Mouse (Mus musculus) heart, postnatal 36 days (tissue): ENCODE measurements around the gene Ubxn1. TPM values are rescaled to one million over a fixed set of nuclear protein-coding genes. Genes with fewer than 3 reads are reported as not detected.
"Not testable (repeated sequence)": the region's sequence is repeated elsewhere in the genome, so short reads cannot be mapped to it uniquely, and the experiment has no call there.

Experiments used
- DNase-seq, 2 experiments: peaks; one replicate each; pipeline ENCODE4 v3.0.0; 2021 to 2022
- intact Hi-C: fragments of 180-260 bp; cut with DNase I; formaldehyde crosslinking; loops from one replicate; pipeline ENCODE4 v1.15.1; 2025
- microRNA-seq, 2 experiments: library from miRNA; unstranded; fragments of <30 nt; microRNA quantifications; one replicate each; pipeline ENCODE4 v1.2.0; 2021; ENCODE audit warnings: borderline number of aligned reads in 2 of 2
- total RNA-seq, 2 experiments: library from RNA; stranded (reverse); gene quantifications; 2 replicates each; pipeline ENCODE4 v1.2.3; 2021

Ubxn1 gene
- total RNA-seq, 2 experiments from 2014 or later: 122 to 130 TPM

- intact Hi-C loops, DNase-seq: not testable (repeated sequence)
Measured at GRCm38 (mm10) chr19:8896231-8896630, 24.9 kb downstream of the Ubxn1 start.

DNA sequence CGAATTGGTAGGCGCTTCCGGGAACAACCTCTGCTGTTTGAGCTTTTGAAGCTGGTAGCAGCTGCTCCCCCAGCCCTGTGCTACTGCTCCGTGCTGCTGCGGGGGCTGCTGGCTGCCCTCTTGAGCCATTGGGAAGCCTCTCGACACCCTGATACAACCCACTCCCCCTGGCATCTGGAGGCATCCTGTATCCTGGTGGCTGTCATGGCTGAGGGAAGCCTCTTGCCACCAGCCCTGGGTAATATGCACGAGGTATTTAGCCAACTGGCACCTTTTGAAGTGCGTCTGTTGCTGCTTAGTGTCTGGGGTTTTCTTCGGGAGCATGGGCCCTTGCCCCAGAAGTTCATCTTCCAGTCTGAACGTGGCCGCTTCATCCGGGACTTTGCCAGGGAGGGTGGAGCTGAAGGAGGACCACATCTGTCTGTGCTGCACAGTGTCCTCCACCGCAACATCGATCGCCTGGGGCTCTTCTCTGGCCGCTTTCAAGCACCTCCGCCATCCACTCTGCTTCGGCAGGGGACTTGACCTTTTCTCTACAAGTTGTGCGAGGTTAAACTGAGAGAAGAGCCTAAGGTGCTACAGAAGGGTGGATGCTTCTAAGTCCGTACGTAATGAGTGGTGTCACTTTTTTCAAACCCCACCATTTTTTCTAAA is 26.0 kb downstream of the Ubxn1 start:
- DNase-seq: peak; percentile 40 to 45
- intact Hi-C loops: not testable (repeated sequence)

DNA sequence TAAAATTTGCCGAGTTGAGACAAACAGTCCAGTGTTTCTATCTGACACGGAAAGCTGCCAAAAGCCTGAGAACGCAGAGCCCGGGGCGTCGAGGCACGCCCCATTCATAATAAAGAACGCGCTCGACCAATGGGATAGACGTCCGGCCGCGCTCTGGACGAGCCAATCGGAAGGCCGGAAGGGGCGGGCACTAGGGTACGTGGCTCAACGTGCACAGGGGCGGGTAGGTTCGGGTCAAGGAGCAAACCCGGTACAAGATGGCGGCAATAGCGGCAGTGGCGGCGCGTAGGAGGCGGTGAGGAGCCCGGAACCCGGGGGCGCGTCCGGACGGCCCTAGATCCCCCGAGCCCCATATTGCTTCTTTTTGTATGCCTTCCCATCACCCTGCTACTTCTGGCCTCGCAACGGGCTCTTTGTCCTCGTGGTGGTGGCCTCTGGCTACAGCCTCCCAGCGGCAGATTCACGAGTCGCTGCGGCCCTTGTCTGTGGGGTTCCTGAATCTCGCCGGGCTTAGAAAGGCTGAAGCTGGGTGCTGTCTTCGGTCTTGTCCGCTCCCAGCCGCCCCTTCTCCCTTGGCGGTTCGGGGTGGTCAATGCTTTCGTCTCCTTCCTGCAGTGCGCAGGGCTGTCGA is 26.7 kb downstream of the Ubxn1 start, which contains the start of gene Ganab:
Gene Ganab (plus strand): TSS at position 207 of the 631 bp plus-strand sequence.
- intact Hi-C loops: loop anchor here (2.0 kb wide), 1 partner anchor 23 kb away; the partner anchor contains the start of gene B3gat3
- peak; percentile 92 to 93 for DNase-seq

- intact Hi-C loops: loop anchor here (2.0 kb wide), 1 partner anchor 22 kb away; the partner anchor contains the start of gene B3gat3
- no peak for DNase-seq
Measured at GRCm38 (mm10) chr19:8898576-8898975, 27.3 kb downstream of the Ubxn1 start.

DNA sequence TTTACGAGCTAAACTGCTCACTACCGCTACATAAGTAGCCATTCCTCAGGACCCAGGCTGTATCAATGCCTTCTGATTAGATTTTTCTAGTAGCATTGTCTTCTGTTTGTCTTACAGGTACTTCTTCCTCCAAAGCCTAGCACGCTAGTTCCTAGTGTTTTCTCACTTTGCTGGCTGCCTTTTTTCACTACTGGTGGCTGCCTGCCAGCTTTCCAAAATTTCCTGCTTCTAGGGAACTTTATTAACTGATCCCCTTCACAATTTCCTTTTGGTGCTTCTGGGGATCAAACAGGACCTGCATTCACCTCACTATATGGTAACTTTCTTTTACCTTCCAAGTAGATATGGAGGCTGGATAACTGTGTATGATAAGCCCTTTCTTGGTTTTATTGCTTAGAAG is 27.8 kb downstream of the Ubxn1 start:
- DNase-seq: no peak
- intact Hi-C loops: loop anchor here (2.0 kb wide), 1 partner anchor 22 kb away; the partner anchor contains the start of gene B3gat3

DNA sequence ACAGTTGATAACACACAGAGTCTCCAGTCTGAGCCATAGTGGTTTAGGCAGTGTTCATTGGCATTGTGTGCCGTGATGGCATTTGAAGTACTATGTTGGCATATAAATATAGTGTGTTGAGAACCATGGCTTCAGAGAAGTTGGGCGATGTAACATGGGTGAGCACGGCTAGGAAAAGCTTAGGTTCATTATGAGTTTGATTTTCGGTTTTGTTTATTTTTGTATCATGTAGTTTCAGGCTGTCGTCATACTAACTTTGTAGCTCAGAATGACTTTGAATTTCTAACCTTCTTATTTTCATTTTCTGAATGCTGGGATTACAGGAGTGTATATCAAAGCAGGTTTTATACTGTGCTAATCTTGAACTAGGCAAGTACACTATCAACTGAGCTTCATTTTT is 32.1 kb downstream of the Ubxn1 start:
- DNase-seq: no peak
- intact Hi-C loops: no loop called here

DNA sequence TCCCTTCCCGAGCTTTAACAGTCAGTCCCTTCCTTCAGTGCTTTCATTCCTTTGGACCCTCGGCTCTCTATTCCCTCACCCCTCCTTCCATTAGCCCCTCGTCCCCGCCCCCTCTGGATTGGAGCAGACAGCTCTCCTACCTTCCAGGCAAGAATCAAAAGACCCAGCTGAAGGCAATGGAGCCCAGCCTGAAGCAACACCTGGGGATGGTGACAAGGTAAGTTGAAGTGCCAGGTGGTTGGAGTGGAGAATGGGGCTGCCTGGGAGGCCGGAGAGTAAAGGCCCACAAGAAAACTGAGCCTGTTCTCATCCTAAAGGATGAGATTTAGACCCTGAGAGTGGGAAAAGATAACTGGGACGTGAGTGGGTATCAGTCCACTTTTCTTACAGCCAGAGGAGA is 37.2 kb downstream of the Ubxn1 start:
- intact Hi-C loops: no loop called here
- no peak for DNase-seq

- no peak for DNase-seq
- intact Hi-C loops: no loop called here
Measured at GRCm38 (mm10) chr19:8911810-8912209, 40.5 kb downstream of the Ubxn1 start.

DNA sequence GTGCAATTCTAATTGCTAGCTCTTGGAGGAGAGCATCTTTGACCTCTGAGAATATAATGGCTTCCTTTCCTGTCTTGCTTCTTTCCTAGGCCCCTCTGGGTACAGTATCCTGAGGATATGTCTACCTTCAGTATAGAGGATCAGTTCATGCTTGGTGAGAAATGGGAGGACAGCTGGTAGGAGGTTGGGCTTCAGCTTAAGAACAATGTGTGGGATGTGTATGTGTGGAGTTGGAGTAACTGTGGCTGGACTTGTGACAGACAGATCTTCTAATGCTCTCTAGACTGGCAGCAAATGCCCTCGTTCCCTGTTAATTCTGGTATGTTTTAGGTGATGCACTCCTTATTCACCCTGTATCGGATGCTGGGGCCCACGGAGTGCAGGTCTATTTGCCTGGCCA is 42.9 kb downstream of the Ubxn1 start:
- intact Hi-C loops: no loop called here
- DNase-seq: no peak

GRCm38 (mm10) chr19:8919000-8919399 is 47.7 kb downstream of the Ubxn1 start:
- intact Hi-C loops: no loop called here

DNA sequence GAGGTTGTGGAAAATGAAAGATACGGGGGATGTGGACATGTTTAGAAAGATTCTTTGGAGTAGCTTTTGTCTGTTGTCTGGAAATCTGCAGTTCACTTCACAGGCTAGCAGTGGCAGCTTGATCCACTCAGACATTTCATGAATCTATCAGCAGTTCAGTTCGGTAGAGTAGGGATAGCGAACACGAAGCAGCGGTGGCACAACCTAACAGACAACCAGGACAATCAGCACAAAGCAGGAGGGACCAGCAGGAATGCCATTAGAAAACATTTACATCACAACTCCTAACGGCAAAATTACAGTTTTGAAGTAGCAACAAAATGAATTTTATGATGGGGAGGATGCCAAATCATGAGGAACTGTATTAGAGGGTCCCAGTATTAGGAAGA is 48.4 kb downstream of the Ubxn1 start:
- intact Hi-C loops: loop anchor here (2.0 kb wide), 1 partner anchor 21 kb away; the partner anchor contains the start of gene Ganab
- DNase-seq: no peak

More at GRCm38 (mm10) chr19:8919000-8919399, 47.7 kb downstream of the Ubxn1 start:
- no peak for DNase-seq

DNA sequence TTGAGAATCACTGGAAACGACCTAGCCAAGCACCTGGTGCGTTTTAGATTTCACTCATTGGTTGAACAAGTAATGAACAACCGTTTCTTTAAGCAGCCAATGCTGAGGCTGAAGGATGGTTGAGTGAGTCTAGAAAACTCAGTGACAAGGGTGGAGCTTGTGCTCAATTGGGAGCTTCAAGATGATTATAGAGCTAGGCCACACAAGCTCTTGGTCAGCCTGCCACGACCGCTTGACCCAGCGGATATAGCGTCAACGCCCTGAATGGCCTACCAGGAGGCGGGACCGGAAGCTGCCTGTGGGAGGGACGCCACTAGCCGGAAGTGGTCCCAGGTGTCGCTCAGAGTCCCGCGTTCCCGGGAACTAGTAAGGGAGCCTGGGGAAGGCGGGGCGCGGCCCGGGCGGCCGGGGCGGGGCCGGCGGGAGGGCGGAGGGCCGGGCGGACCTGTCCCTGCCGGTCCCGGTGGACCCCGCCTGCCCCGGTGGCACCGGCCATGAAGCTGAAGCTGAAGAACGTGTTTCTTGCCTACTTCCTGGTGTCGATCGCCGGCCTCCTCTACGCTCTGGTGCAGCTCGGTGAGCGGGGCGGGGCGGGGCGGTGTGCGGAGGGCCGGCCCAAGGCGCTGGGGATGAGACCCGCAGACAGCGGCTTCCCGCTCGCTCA is 48.9 kb downstream of the Ubxn1 start, which contains the start of gene B3gat3:
Gene B3gat3 (plus strand): TSS at position 302 of the 664 bp plus-strand sequence.
- DNase-seq: peak; percentile 97
- intact Hi-C loops: loop anchor here (2.0 kb wide), 1 partner anchor 21 kb away; the partner anchor contains the start of gene Ganab

GRCm38 (mm10) chr19:8920836-8921291 is 49.6 kb downstream of the Ubxn1 start:
- intact Hi-C loops: loop anchor here (2.0 kb wide), 1 partner anchor 22 kb away; the partner anchor contains the start of gene Ganab
- no peak for DNase-seq

GRCm38 (mm10) chr19:8921741-8922140 is 50.4 kb downstream of the Ubxn1 start:
- intact Hi-C loops: loop anchor here (2.0 kb wide), 1 partner anchor 23 kb away; the partner anchor contains the start of gene Ganab
- DNase-seq: no peak

Small RNA genes lying within 50 kb of the gene (microRNA-seq; reads per million reads assigned to microRNA genes)
- gene Mir5136: 0 to 0.72 reads per million in 2 experiments

Other genes with a start within 250 kb of the Ubxn1 start
- gene Chrm1, start 207.7 kb upstream of the Ubxn1 start, total RNA-seq: not detected
- gene Slc3a2, start 148.1 kb upstream of the Ubxn1 start, total RNA-seq: 10 to 100 TPM; 37.7 to 43.0 TPM
- gene Wdr74, start 135.7 kb upstream of the Ubxn1 start, total RNA-seq: 10 to 100 TPM; 22.0 to 22.4 TPM
- not detected for gene 1700092M07Rik, start 130.8 kb upstream of the Ubxn1 start, total RNA-seq
- gene Stx5a, start 130.1 kb upstream of the Ubxn1 start, total RNA-seq: 10 to 100 TPM; 28.1 to 29.8 TPM
- 10 to 100 TPM; 36.7 to 37.6 TPM for gene Nxf1, start 114.4 kb upstream of the Ubxn1 start, total RNA-seq
- gene Tmem223, start 100.5 kb upstream of the Ubxn1 start, total RNA-seq: 100 to 1,000 TPM; 114 to 117 TPM
- gene Tmem179b, start 97.0 kb upstream of the Ubxn1 start, total RNA-seq: 10 to 100 TPM; 16.5 to 18.0 TPM
- 1 to 10 TPM; 5.6 to 7.9 TPM for gene Taf6l, start 85.1 kb upstream of the Ubxn1 start, total RNA-seq
- gene Polr2g, start 72.9 kb upstream of the Ubxn1 start, total RNA-seq: 10 to 100 TPM; 52.3 to 59.2 TPM
- 1 to 10 TPM; 1.3 to 1.7 TPM for gene Zbtb3, start 68.9 kb upstream of the Ubxn1 start, total RNA-seq
- 10 to 100 TPM; 11.6 to 14.7 TPM for gene Ttc9c, start 52.2 kb upstream of the Ubxn1 start, total RNA-seq
- 10 to 100 TPM; 44.6 to 49.8 TPM for gene Hnrnpul2, start 51.5 kb upstream of the Ubxn1 start, total RNA-seq
- not detected for gene AC129217.1, start 41.7 kb upstream of the Ubxn1 start, total RNA-seq
- 10 to 100 TPM; 22.0 to 25.2 TPM for gene Bscl2, start 34.0 kb upstream of the Ubxn1 start, total RNA-seq
- gene Gng3, start 32.3 kb upstream of the Ubxn1 start, total RNA-seq: not detected
- 1 to 10 TPM; 4.0 to 4.9 TPM for gene Lrrn4cl, start 20.7 kb upstream of the Ubxn1 start, total RNA-seq
- gene Uqcc3, start 9.4 kb downstream of the Ubxn1 start, total RNA-seq: 10 to 100 TPM; 58.7 to 59.0 TPM
- 1 to 10 TPM; 1.7 to 3.4 TPM for gene Lbhd1, start 12.2 kb downstream of the Ubxn1 start, total RNA-seq
- not detected for gene Gm49403, start 12.4 kb downstream of the Ubxn1 start, total RNA-seq
- 10 to 100 TPM; 18.7 to 20.4 TPM for gene 1810009A15Rik, start 17.4 kb downstream of the Ubxn1 start, total RNA-seq
- gene Gm49416, start 17.4 kb downstream of the Ubxn1 start, total RNA-seq: not detected
- gene Ints5, start 21.5 kb downstream of the Ubxn1 start, total RNA-seq: 10 to 100 TPM; 11.5 to 13.6 TPM
- gene Ganab, start 26.6 kb downstream of the Ubxn1 start, total RNA-seq: 10 to 100 TPM; 48.5 to 52.2 TPM
- gene B3gat3, start 48.9 kb downstream of the Ubxn1 start, total RNA-seq: 10 to 100 TPM; 34.5 to 37.6 TPM
- 10 to 100 TPM; 19.8 to 30.2 TPM for gene Rom1, start 57.9 kb downstream of the Ubxn1 start, total RNA-seq
- 10 to 100 TPM in 1 of 2 experiments, 1 to 10 TPM in 1; 9.5 to 11.0 TPM for gene Eml3, start 58.1 kb downstream of the Ubxn1 start, total RNA-seq
- 10 to 100 TPM; 33.2 to 38.5 TPM for gene Mta2, start 70.4 kb downstream of the Ubxn1 start, total RNA-seq
- gene Tut1, start 82.4 kb downstream of the Ubxn1 start, total RNA-seq: 1 to 10 TPM; 8.1 to 8.9 TPM
- gene Eef1g, start 95.5 kb downstream of the Ubxn1 start, total RNA-seq: 100 to 1,000 TPM; 246 to 250 TPM
- gene Ahnak, start 117.8 kb downstream of the Ubxn1 start, total RNA-seq: 100 to 1,000 TPM; 362 to 377 TPM
- gene Scgb1a1, start 216.5 kb downstream of the Ubxn1 start, total RNA-seq: not detected